Mouse (Mus musculus): ENCODE measurements around the gene Zpbp2. TPM values are rescaled to one million over a fixed set of nuclear protein-coding genes. Genes with fewer than 3 reads are reported as not detected.
A peak's percentile ranks its signal among the peaks of the same experiment; 100 is the strongest.
"Not testable (repeated sequence)": the region's sequence is repeated elsewhere in the genome, so short reads cannot be mapped to it uniquely, and the experiment has no call there.

Zpbp2 gene
- polyA plus RNA-seq, 1 experiment from 2014 or later = not detected

GRCm38 (mm10) chr11:98598851-98599290 lies 48.0 kb downstream of the Zpbp2 start:
- Histone ChIP-seq H3K4me3 (replicated peaks) (no peak overlapping the region), H3K4me1 (peaks cover 8% of the 10 kb centered on the region), H3K27ac (no peak overlapping the region), H3K36me3 (replicated peaks) (no peaks in the 10 kb centered on the region), H3K4me2 (no peak overlapping the region), H3K9me3 (no peaks in the 10 kb centered on the region), H3K9ac (peak overlapping the region; percentile 25; the same call in 1 of the 2 replicates), H3K27me3 (peaks cover 38% of the 10 kb centered on the region)
- WGBS = 66% methylated on average over 18 of the region's 18 CpGs
- ATAC-seq (ENCODE audit: low FRiP score) = no peak

- H3K4me1 ChIP-seq = peaks cover 8% of the 10 kb centered on the region
- WGBS = 32% methylated on average over 18 of the region's 18 CpGs
- H3K9me3 ChIP-seq = no peaks in the 10 kb centered on the region
- no peak overlapping the region for H3K4me2 ChIP-seq
- no peak for ATAC-seq (ENCODE audit: low FRiP score)
- H3K36me3 ChIP-seq (replicated peaks) = no peaks in the 10 kb centered on the region
- no peak overlapping the region for H3K4me3 ChIP-seq (replicated peaks)
- no peak overlapping the region for H3K27ac ChIP-seq
- peaks cover 38% of the 10 kb centered on the region for H3K27me3 ChIP-seq
- H3K9ac ChIP-seq = peak overlapping the region; percentile 25; the same call in 1 of the 2 replicates
Observed at GRCm38 (mm10) chr11:98599291-98599690, 48.4 kb downstream of the Zpbp2 start.

GRCm38 (mm10) chr11:98602090-98602690 lies 51.3 kb downstream of the Zpbp2 start:
- H3K27ac ChIP-seq = no peak overlapping the region

GRCm38 (mm10) chr11:98603953-98604352 lies 53.1 kb downstream of the Zpbp2 start:
- Histone ChIP-seq H3K4me2 (no peak overlapping the region), H3K4me1 (peaks cover 8% of the 10 kb centered on the region), H3K4me3 (replicated peaks) (no peak overlapping the region), H3K27ac (no peak overlapping the region), H3K9ac (no peak overlapping the region), H3K36me3 (replicated peaks) (no peaks in the 10 kb centered on the region), H3K27me3 (peaks cover 41% of the 10 kb centered on the region), H3K9me3 (no peaks in the 10 kb centered on the region)
- no peak for ATAC-seq (ENCODE audit: low FRiP score)
- WGBS = 90% methylated on average over 2 of the region's 2 CpGs

More at GRCm38 (mm10) chr11:98602090-98602690, 51.3 kb downstream of the Zpbp2 start:
- Histone ChIP-seq H3K4me3 (replicated peaks) (peak overlapping the region; percentile 37), H3K36me3 (replicated peaks) (no peaks in the 10 kb centered on the region), H3K4me1 (peaks cover 8% of the 10 kb centered on the region), H3K4me2 (peak overlapping the region; percentile 57), H3K27me3 (peaks cover 49% of the 10 kb centered on the region), H3K9me3 (no peaks in the 10 kb centered on the region), H3K9ac (no peak overlapping the region)
- 2% methylated on average over 19 of the region's 20 CpGs for whole genome bisulfite sequencing
- ATAC-seq (ENCODE audit: low FRiP score) = peak; percentile 46; the same call in 1 of the 2 replicates

GRCm38 (mm10) chr11:98604911-98605310 lies 54.0 kb downstream of the Zpbp2 start:
- not testable (repeated sequence) for H3K9ac ChIP-seq; H3K27ac ChIP-seq; H3K4me1 ChIP-seq; H3K9me3 ChIP-seq; H3K36me3 ChIP-seq (replicated peaks); H3K4me3 ChIP-seq (replicated peaks); H3K4me2 ChIP-seq; ATAC-seq (ENCODE audit: low FRiP score)
- 67% methylated on average over 6 of the region's 6 CpGs for WGBS
- H3K27me3 ChIP-seq = peaks cover 36% of the 10 kb centered on the region

GRCm38 (mm10) chr11:98606763-98607162 lies 55.9 kb downstream of the Zpbp2 start:
- no peak overlapping the region for H3K9ac ChIP-seq
- H3K36me3 ChIP-seq (replicated peaks) = no peaks in the 10 kb centered on the region
- 14% methylated on average over 3 of the region's 3 CpGs for WGBS
- peaks cover 21% of the 10 kb centered on the region; the same call in 1 of the 2 replicates for H3K27me3 ChIP-seq
- no peak overlapping the region for H3K27ac ChIP-seq
- peaks cover 8% of the 10 kb centered on the region for H3K4me1 ChIP-seq
- no peak overlapping the region for H3K4me3 ChIP-seq (replicated peaks)
- ATAC-seq (ENCODE audit: low FRiP score) = no peak
- H3K4me2 ChIP-seq = no peak overlapping the region
- H3K9me3 ChIP-seq = no peaks in the 10 kb centered on the region

Other genes with a start within 250 kb of the Zpbp2 start
- 19.9 and 20.5 TPM in 2 replicates for gene Neurod2, start 221.4 kb upstream of the Zpbp2 start, polyA plus RNA-seq (2016; fragmentation: Nextera tagmentation; extraction: Ambion mirVana)
- gene Ppp1r1b, start 202.7 kb upstream of the Zpbp2 start, polyA plus RNA-seq (2016; fragmentation: Nextera tagmentation; extraction: Ambion mirVana) = 3.0 and 3.1 TPM in 2 replicates
- 42.0 and 42.5 TPM in 2 replicates for gene Stard3, start 192.7 kb upstream of the Zpbp2 start, polyA plus RNA-seq (2016; fragmentation: Nextera tagmentation; extraction: Ambion mirVana)
- gene Tcap, start 167.3 kb upstream of the Zpbp2 start, polyA plus RNA-seq (2016; fragmentation: Nextera tagmentation; extraction: Ambion mirVana) = 0.20 and 0.36 TPM in 2 replicates
- 0.17 TPM in 1 of 2 replicates, not detected in the other for gene Pnmt, start 164.6 kb upstream of the Zpbp2 start, polyA plus RNA-seq (2016; fragmentation: Nextera tagmentation; extraction: Ambion mirVana)
- gene Pgap3, start 150.6 kb upstream of the Zpbp2 start, polyA plus RNA-seq (2016; fragmentation: Nextera tagmentation; extraction: Ambion mirVana) = 7.7 and 8.3 TPM in 2 replicates
- 16.4 and 17.8 TPM in 2 replicates for gene Erbb2, start 138.6 kb upstream of the Zpbp2 start, polyA plus RNA-seq (2016; fragmentation: Nextera tagmentation; extraction: Ambion mirVana)
- 142 and 154 TPM in 2 replicates for gene Mien1, start 112.1 kb upstream of the Zpbp2 start, polyA plus RNA-seq (2016; fragmentation: Nextera tagmentation; extraction: Ambion mirVana)
- 1.1 and 1.6 TPM in 2 replicates for gene Grb7, start 104.7 kb upstream of the Zpbp2 start, polyA plus RNA-seq (2016; fragmentation: Nextera tagmentation; extraction: Ambion mirVana)
- 0.04 TPM in 1 of 2 replicates, not detected in the other for gene Ikzf3, start 5.1 kb upstream of the Zpbp2 start, polyA plus RNA-seq (2016; fragmentation: Nextera tagmentation; extraction: Ambion mirVana)
- gene Ormdl3, start 36.3 kb downstream of the Zpbp2 start, polyA plus RNA-seq (2016; fragmentation: Nextera tagmentation; extraction: Ambion mirVana) = 67.3 and 67.4 TPM in 2 replicates
- not detected in 2 replicates for gene Lrrc3c, start 47.2 kb downstream of the Zpbp2 start, polyA plus RNA-seq (2016; fragmentation: Nextera tagmentation; extraction: Ambion mirVana)
- 1.2 and 1.4 TPM in 2 replicates for gene Gm12355, start 74.6 kb downstream of the Zpbp2 start, polyA plus RNA-seq (2016; fragmentation: Nextera tagmentation; extraction: Ambion mirVana)
- gene Gsdma3, start 75.3 kb downstream of the Zpbp2 start, polyA plus RNA-seq (2016; fragmentation: Nextera tagmentation; extraction: Ambion mirVana) = not detected in 2 replicates
- not detected in 2 replicates for gene Gsdma2, start 95.7 kb downstream of the Zpbp2 start, polyA plus RNA-seq (2016; fragmentation: Nextera tagmentation; extraction: Ambion mirVana)
- not detected in 2 replicates for gene Gsdma, start 113.3 kb downstream of the Zpbp2 start, polyA plus RNA-seq (2016; fragmentation: Nextera tagmentation; extraction: Ambion mirVana)
- 234 and 239 TPM in 2 replicates for gene Psmd3, start 131.5 kb downstream of the Zpbp2 start, polyA plus RNA-seq (2016; fragmentation: Nextera tagmentation; extraction: Ambion mirVana)
- gene Csf3, start 150.2 kb downstream of the Zpbp2 start, polyA plus RNA-seq (2016; fragmentation: Nextera tagmentation; extraction: Ambion mirVana) = 0.14 TPM in 1 of 2 replicates, not detected in the other
- gene Med24, start 178.3 kb downstream of the Zpbp2 start, polyA plus RNA-seq (2016; fragmentation: Nextera tagmentation; extraction: Ambion mirVana) = 88.1 and 95.0 TPM in 2 replicates
- 53.4 and 59.8 TPM in 2 replicates for gene Thra, start 189.5 kb downstream of the Zpbp2 start, polyA plus RNA-seq (2016; fragmentation: Nextera tagmentation; extraction: Ambion mirVana)
- 2.1 and 2.2 TPM in 2 replicates for gene Nr1d1, start 224.2 kb downstream of the Zpbp2 start, polyA plus RNA-seq (2016; fragmentation: Nextera tagmentation; extraction: Ambion mirVana)
- gene Msl1, start 244.4 kb downstream of the Zpbp2 start, polyA plus RNA-seq (2016; fragmentation: Nextera tagmentation; extraction: Ambion mirVana) = 39.3 and 39.9 TPM in 2 replicates

Measured in forebrain, embryonic 12.5 days (tissue).